Mouse (Mus musculus) embryonic facial prominence, embryonic 11.5 days (tissue): ENCODE results near the gene Tmem56. TPM values are rescaled to one million over a fixed set of nuclear protein-coding genes. Genes with fewer than 3 reads are reported as not detected.

Experiments
- ATAC-seq: fragments of 200-750 bp; cut with Nextera tagmentation; replicated peaks from 2 replicates; pipeline ENCODE4 v1.8.0; 2017; ENCODE audit warnings: low read depth; ENCODE audit not compliant: insufficient number of reproducible peaks, low FRiP score, low TSS enrichment
- DNase-seq: peaks from one replicate; pipeline ENCODE4 v3.0.0-alpha.2; 2015; ENCODE audit warnings: low spot score
- H3K27ac ChIP-seq: fragments of 300-500 bp; sonication (generic); replicated peaks from 2 replicates; pipeline ENCODE4 v1.5.1; 2014; ENCODE audit warnings: mild to moderate bottlenecking, low read depth, low read length, control low read depth
- H3K27me3 ChIP-seq: fragments of 300-500 bp; sonication (generic); 2 replicates; pipeline ENCODE4 v1.6.1; 2014; ENCODE audit warnings: mild to moderate bottlenecking, low read length, moderate library complexity, mixed read lengths; ENCODE audit not compliant: control insufficient read depth, insufficient read depth
- H3K36me3 ChIP-seq: fragments of 300-500 bp; sonication (generic); replicated peaks from 2 replicates; pipeline ENCODE4 v1.6.1; 2014; ENCODE audit warnings: low read depth, mild to moderate bottlenecking, low read length, moderate library complexity, mixed read lengths; ENCODE audit not compliant: control insufficient read depth, insufficient read depth
- H3K4me1 ChIP-seq: fragments of 300-500 bp; sonication (generic); 2 replicates; pipeline ENCODE4 v1.6.1; 2014; ENCODE audit warnings: low read length, mixed read lengths; ENCODE audit not compliant: control insufficient read depth, insufficient read depth
- H3K4me2 ChIP-seq: fragments of 300-500 bp; sonication (generic); 2 replicates; pipeline ENCODE4 v1.6.1; 2014; ENCODE audit warnings: low read depth, mild to moderate bottlenecking, control low read depth, low read length, moderate library complexity
- H3K4me3 ChIP-seq: fragments of 300-500 bp; sonication (generic); 2 replicates; pipeline ENCODE4 v1.5.1; 2014; ENCODE audit warnings: low read depth, low read length, control low read depth
- H3K9ac ChIP-seq: fragments of 300-500 bp; sonication (generic); replicated peaks from 2 replicates; pipeline ENCODE4 v1.6.1; 2014; ENCODE audit warnings: mild to moderate bottlenecking, control low read depth, low read length
- H3K9me3 ChIP-seq: fragments of 300-500 bp; sonication (generic); replicated peaks from 2 replicates; pipeline ENCODE4 v1.6.1; 2016; ENCODE audit warnings: mild to moderate bottlenecking, low read length, inconsistent platforms, mixed read lengths; ENCODE audit not compliant: control insufficient read depth
- WGBS: fragments of 180-500 bp; shearing (Covaris S2); extraction: QIAGEN DNeasy Blood & Tissue Kit; methylation state at CpG from one replicate; pipeline ENCODE4 v1.1.7; 2014; 5-methylcytosine and 5-hydroxymethylcytosine counted together
- polyA plus RNA-seq: library from polyadenylated mRNA; unstranded; fragments of >200 nt; fragmentation: Nextera tagmentation; extraction: Ambion mirVana; gene quantifications from 2 replicates; pipeline ENCODE4 v1.2.1, GENCODE M21; 2014

Gene Tmem56
- polyA plus RNA-seq, 1 experiment from 2014 or later, result 0.90 TPM

DNA sequence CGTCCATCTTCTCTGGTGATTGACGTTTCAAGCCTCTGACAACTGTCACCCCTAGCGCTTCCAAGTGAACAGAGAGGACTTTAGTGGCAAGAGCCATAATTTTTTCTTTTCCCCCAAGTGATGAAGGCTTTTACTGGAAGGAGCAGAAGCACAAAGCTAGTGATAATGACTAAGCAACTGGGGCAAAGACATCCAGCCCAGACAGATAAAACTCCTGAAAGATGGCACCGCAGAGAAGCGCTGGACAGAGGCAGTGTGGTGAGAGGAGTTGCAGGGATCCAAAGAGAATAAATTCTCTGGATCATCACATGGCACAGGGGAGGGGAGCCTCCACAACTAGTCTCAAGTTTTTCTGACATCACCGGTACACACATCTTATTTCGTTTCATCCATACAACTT, 21.6 kb downstream of the Tmem56 start:
- Histone ChIP-seq H3K27me3 (peaks cover 21% of the 10 kb centered on the region), H3K27ac (no peak overlapping the region), H3K9ac (no peak overlapping the region), H3K4me3 (no peak overlapping the region), H3K9me3 (no peaks in the 10 kb centered on the region), H3K4me2 (no peak overlapping the region), H3K4me1 (no peaks in the 10 kb centered on the region), H3K36me3 (no peaks in the 10 kb centered on the region)
- DNase-seq (no peak), ATAC-seq (no peak)
- WGBS, result 62% methylated on average over 7 of the region's 7 CpGs

DNA sequence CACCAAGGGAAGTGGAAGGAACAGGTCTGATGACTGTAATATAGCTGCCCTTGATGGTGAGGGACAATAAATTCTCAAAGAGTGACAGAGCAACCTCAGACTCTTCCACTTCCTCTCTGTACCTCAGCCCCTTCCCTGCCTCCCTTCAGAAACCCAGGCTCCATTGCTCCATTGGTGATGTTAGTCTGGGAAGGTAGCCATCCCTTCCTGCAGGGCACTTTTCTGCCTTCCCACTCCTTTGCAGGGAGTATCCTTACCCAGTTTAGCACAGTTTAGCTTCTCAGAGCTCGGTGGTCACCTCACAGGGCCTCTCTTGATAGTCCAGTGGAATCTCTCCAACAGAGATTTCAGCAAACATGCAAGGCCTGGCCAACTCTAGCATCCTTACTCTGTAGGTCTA, 22.1 kb downstream of the Tmem56 start:
- Histone ChIP-seq H3K9ac (no peak overlapping the region), H3K27me3 (peaks cover 21% of the 10 kb centered on the region), H3K4me2 (no peak overlapping the region), H3K4me1 (no peaks in the 10 kb centered on the region), H3K27ac (no peak overlapping the region), H3K9me3 (no peaks in the 10 kb centered on the region), H3K4me3 (no peak overlapping the region), H3K36me3 (no peaks in the 10 kb centered on the region)
- WGBS, result 56% methylated on average over 1 of the region's 1 CpGs
- ATAC-seq (no peak), DNase-seq (no peak)

DNA sequence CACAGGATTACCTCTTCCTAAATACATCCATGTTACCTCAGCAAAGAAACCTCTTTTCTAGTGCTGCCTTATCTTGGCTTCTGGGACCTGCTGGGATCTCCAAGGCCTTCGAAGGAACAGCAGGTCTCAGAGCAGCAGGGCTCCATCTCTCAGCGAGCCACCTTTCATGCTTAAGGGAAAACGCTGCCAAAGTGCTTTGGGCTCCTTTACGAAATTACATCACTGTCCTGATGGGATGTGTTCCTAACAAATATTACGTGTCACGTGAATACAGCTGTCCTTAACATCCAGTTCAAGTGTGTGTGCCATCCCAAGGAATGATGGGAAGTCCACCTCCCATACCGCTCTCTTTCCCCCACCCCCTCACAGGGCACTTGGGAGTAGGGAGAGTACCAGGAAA, 22.9 kb downstream of the Tmem56 start:
- Histone ChIP-seq H3K4me3 (no peak overlapping the region), H3K27ac (no peak overlapping the region), H3K4me1 (no peaks in the 10 kb centered on the region), H3K36me3 (no peaks in the 10 kb centered on the region), H3K4me2 (no peak overlapping the region), H3K27me3 (peaks cover 21% of the 10 kb centered on the region), H3K9me3 (no peaks in the 10 kb centered on the region), H3K9ac (no peak overlapping the region)
- DNase-seq (no peak), ATAC-seq (no peak)
- 73% methylated on average over 7 of the region's 7 CpGs for WGBS

DNA sequence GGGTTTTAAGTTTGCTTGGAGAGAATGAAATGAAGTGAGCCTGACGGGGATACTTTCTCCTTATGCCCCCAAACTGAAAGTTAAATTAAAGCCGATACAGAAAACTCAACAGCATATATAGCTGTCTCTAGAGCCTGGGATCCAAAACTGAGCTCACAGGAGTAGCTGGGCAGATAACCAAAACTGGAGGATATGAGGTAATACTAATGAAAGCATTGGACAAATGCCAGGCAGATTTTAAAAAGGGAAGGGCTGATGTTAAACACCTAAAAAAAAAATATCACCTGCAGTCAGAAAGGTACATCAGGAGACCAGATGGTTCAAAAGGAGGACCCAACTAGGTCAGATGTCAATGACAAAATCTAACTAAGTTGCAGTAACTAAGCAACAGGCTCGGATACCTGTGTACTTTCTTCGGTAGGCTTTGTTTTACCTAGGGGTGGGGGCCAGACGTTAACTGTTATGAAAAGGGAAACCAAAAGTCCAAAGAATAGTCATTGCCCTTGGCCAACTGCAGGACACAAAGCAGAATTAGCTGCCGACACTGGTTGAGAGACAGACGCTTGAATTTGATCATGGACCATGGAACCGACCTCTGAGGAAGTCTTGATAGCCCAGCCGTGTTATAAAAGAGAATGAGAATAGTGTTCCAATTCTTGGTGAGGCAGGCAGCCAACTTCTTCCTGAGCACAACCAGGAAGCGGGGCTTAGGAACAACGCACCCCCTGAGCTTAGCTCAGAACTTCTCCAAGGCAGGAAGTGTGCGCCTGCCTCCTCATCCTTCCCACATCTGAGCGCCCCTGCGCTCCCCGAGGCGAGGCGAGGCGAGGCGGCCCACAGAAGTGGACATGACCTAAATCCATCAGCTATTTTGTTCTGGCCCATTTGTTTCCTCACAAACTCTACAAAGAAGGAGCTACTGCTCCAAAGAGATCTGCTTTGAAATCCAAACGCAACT, 24.1 kb downstream of the Tmem56 start:
- Histone ChIP-seq H3K4me3 (no peak overlapping the region), H3K4me1 (no peaks in the 10 kb centered on the region), H3K27me3 (peaks cover 21% of the 10 kb centered on the region), H3K27ac (no peak overlapping the region), H3K4me2 (no peak overlapping the region), H3K36me3 (no peaks in the 10 kb centered on the region), H3K9ac (no peak overlapping the region), H3K9me3 (no peaks in the 10 kb centered on the region)
- no peak for DNase-seq
- 80% methylated on average over 20 of the region's 20 CpGs for WGBS
- no peak for ATAC-seq

DNA sequence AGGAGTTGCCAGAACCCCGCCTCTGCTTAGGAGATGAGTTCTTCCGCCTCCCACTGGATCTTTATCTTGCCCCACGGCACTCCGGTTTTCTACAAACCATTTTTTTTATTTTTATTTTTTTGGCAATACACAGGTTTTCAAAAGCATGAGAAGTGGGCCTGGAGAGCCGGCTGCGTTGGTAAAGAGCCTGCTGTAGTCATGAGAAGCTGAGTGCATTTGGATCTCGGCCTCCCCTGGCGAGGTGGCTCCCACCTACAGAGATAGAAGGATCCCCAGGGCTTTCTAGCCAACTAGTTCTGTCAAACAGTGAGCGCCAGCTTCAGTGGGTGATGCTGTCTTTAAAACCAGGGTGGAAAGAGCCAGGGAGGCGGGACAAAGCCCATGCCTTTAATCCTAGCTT, 25.5 kb downstream of the Tmem56 start:
- Histone ChIP-seq H3K9ac (no peak overlapping the region), H3K4me1 (no peaks in the 10 kb centered on the region), H3K9me3 (no peaks in the 10 kb centered on the region), H3K4me3 (no peak overlapping the region), H3K27ac (no peak overlapping the region), H3K36me3 (no peaks in the 10 kb centered on the region), H3K4me2 (no peak overlapping the region), H3K27me3 (peaks cover 15% of the 10 kb centered on the region)
- DNase-seq, result no peak
- 75% methylated on average over 10 of the region's 10 CpGs for WGBS
- ATAC-seq, result no peak

DNA sequence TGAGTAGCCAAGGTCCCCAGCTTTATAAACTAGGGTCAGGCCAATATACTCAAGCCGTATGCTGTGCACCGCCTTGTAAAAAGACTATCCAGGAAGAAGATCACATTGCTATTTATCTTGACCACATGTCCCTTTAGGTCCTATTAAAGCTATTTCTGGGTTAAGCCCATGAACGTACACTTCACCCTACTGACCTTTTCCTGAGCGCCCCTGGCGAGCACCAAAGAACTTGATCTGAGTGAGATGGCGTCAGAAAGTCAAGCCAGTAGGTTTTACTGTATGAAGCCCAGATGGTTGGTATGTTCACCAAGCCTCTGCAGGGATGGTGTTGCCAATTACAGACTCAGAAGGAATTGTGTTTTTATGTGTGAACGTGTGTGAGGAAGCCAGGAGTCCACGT, 26.8 kb downstream of the Tmem56 start:
- peaks cover 6% of the 10 kb centered on the region for H3K27me3 ChIP-seq
- H3K4me2 ChIP-seq, result no peak overlapping the region
- no peak overlapping the region for H3K4me3 ChIP-seq
- no peak overlapping the region for H3K27ac ChIP-seq
- no peaks in the 10 kb centered on the region for H3K4me1 ChIP-seq
- no peaks in the 10 kb centered on the region for H3K9me3 ChIP-seq
- ATAC-seq (no peak), DNase-seq (no peak)
- 79% methylated on average over 8 of the region's 8 CpGs for WGBS
- H3K9ac ChIP-seq, result no peak overlapping the region
- H3K36me3 ChIP-seq, result no peaks in the 10 kb centered on the region

DNA sequence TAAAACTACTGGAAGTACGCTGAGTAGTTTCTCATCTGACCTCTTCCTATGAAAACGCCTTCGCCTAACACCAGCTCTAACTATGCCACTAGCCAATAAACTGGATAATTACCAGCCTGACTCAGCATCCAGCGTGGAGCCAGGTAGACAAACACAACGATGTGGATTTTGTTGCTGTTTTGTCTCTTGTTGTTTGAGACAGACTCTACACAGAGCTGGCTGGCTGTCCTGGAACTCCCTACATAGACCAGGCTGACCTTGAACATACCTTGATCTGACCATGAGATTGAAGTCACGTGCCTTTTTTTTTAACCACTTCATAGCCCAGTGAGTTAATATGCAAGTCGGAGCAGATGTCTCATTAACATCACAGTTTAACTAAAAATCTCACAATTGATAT, 27.4 kb downstream of the Tmem56 start:
- H3K27me3 ChIP-seq, result no peaks in the 10 kb centered on the region
- H3K36me3 ChIP-seq, result no peaks in the 10 kb centered on the region
- H3K4me3 ChIP-seq, result no peak overlapping the region
- no peak overlapping the region for H3K9ac ChIP-seq
- H3K9me3 ChIP-seq, result no peaks in the 10 kb centered on the region
- no peak for ATAC-seq
- DNase-seq, result no peak
- no peak overlapping the region for H3K27ac ChIP-seq
- H3K4me2 ChIP-seq, result no peak overlapping the region
- 84% methylated on average over 7 of the region's 7 CpGs for WGBS
- no peaks in the 10 kb centered on the region for H3K4me1 ChIP-seq

DNA sequence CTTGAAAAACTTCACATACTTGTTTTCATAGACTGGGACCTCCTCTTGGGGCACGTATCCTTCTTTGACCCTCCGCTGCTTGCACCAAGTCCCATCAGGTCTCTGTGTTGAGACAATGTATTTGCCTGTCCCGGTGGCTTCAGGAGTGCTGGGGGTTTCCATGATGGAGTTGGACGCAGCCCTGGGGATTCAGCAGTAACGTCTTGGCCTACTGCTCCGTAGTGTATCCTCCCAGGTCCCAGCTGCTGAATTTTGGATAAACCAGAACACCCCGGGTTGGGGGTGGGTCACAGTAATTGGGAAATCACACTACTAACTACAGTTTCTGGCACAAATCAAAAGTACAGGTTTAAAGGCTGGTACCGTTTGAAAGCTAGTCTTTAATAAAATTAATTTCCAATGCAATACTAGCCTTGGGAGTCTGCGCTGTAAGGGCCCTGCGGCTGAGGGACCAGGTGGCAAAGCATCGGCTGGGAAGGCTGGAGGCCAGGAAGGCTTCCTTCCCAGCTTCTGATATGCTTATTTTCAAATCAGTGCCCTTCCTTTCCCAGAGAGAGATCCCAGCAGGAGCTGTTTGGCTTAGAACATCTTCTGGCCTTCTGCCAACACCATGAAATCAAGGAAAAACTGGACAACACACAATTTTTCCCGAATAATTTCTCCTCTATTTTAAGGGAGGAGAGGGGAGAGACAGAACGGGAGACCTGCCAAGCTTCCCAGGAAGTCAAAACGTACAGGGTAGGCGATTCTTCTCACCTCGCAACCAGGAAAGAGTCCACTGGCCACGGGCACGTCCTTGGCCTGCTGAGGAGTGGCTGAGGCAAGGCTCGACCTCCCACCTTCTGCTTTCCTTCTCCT, 32.1 kb downstream of the Tmem56 start:
- no peak for ATAC-seq
- 81% methylated on average over 19 of the region's 19 CpGs for WGBS
- H3K27ac ChIP-seq, result no peak overlapping the region
- H3K27me3 ChIP-seq, result no peaks in the 10 kb centered on the region
- H3K4me3 ChIP-seq, result no peak overlapping the region
- no peaks in the 10 kb centered on the region for H3K36me3 ChIP-seq
- H3K9me3 ChIP-seq, result no peaks in the 10 kb centered on the region
- no peak overlapping the region for H3K4me2 ChIP-seq
- no peaks in the 10 kb centered on the region for H3K4me1 ChIP-seq
- no peak for DNase-seq
- no peak overlapping the region for H3K9ac ChIP-seq
